Mouse (Mus musculus): ENCODE measurements at regions not wholly inside any gene's neighbourhood (a gene's known extent, or its start where the extent isn't known, plus 50 kb on each side); places are given as distances from the start of the nearest gene placed in this dataset.

DNA sequence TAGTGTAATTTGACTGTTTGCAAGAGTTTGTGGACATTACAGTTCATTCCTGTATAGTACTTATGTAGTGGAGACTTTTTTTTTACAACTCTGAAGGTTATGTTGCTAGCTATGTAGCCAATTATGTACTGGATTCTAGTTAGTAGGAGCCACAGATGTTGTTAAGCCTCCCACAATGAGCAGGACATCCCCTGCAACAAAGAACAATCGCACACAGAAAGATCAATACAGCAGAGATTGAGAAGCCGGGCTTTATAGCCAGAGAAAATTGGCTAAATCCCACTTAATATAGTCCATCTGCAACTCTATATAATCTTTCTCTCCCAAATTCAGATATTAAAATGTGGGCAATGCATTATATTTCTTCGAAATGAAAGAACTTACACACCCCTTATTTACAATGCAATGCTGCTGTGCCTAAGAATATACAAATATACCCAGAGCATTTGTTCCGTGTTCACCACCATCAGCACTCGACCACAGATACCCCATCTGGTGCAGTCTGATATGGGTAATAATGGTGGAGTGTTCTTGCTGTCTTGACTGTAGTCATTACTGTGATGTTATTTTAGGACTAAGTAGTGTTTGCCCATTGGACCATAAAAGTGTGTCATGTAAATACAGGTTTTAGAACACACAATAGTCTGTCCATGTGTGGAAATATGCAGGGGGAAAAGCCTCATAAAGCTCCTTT, 1351.9 kb upstream of the Zeb2 start:
- DNase-seq (ENCODE audit: low spot score): no peak

DNA sequence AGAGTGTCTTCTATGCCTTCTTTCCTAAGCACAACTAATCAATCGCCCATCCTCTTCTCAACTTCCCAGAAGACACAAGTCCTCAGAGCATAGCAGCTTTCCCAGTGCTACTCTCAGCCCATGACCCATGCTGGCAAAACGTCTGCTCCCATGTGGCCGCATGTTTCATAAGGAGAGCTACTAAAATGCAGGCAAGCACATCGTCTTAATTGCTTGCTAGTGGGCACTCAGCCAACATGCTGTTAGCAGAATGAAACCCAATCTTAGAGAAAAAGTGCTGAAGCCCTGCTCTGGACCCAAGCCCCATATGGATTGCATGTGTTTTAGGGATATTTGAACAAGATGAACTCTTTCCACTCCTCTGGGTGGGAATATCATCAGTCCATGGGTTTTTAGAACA, 1348.2 kb upstream of the Zeb2 start:
- DNase-seq (ENCODE audit: low spot score): no peak

DNA sequence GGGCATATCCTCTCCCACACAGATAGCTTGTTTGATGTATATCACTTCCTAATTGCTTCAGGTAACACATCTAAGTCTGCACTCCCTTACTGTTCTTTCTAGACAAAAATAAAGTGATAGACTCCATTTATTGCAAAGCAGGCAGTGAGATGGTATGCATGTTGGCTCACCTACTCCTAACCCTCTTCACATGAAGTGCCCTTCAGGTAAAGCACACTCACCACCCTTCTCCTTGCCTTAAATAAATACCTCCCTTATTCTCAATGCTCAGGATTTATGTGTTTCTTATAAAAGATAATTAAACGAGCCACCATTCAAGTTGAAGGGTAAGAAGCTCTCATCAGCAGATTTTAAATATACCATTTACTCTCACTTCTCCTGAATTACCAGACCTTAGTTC, 1347.7 kb upstream of the Zeb2 start:
- no peak for DNase-seq (ENCODE audit: low spot score)

DNA sequence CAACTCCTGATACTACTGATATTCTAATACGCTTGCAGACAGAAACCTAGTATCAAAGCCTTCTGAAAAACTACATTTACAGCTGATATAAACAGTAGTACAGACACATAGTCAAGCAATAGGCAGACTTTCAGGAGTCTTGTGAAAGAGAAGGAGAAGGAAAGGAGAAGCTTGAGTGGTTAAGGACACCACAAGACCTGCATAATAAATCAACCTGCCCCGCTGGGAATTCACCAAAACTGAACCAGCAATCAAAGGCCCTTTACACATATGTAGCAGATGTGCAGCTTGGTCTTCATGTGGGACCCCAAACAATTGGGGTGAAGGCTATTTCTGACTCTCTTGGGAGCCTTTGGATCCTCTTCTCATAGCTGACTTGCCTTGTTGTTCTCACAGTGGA, 1345.5 kb upstream of the Zeb2 start:
- no peak for DNase-seq (ENCODE audit: low spot score)

DNA sequence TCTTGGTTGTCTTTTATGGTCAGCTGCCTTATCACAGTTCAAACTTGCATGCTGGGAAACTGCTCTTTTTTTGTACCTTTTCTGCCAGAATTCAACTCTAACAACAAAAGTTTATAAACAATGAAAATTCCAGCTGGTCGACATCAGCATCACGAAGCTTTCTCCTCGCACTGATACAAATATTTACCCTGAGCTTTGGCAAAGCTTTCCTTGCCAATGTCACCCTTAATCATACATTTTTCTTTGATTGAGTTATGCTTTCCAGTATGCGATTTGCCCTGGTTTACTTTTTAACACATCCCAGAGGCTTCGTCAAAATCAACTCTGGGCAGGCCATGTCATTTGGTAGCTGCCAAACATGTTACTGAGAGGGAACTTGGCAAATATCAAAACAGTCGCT, 1333.5 kb upstream of the Zeb2 start:
- no peak for DNase-seq (ENCODE audit: low spot score)

DNA sequence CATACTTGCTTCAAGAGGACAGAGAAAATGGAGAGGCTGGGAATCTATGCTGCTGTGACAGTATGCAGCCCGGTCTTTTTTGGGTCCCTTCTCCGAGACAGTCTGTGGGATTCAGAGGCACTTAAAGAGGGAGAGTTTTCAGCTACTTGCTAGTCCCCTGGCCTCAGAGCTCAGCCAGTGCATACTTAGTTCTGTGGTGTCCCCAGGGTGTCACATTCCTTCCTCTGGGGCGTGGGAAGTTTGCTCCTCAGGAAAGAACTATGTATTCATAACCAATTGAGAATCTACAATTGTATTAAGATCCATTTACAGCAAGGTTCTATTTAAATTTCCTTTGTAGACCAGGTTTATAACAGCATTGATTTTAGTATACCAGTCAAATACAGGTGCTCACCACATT, 1328.1 kb upstream of the Zeb2 start:
- no peak for DNase-seq (ENCODE audit: low spot score)

DNA sequence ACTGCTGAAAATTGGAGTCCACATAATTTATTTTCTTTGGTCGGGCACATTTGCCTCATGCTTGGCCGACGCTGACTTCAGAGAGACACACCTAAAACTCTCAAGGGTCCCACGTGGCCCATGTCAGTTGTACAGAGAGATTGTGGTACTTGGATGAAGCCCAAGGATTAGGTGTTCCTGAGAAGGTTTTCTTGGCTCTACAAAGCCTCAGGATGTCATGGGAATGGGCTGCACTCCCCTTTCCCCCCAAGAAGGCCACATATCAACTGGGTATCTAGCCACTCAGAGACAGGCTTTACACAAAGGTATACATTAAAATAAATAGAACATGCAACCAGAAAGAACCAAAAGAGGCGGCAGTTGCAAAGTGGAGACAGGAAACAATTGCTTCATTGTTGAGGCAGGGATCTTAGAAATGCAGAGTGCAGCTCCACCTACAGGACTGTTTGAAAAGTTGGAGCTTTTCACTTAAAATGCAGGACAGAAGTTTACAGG, 1326.5 kb upstream of the Zeb2 start:
- peak; percentile 59 for DNase-seq (ENCODE audit: low spot score)

DNA sequence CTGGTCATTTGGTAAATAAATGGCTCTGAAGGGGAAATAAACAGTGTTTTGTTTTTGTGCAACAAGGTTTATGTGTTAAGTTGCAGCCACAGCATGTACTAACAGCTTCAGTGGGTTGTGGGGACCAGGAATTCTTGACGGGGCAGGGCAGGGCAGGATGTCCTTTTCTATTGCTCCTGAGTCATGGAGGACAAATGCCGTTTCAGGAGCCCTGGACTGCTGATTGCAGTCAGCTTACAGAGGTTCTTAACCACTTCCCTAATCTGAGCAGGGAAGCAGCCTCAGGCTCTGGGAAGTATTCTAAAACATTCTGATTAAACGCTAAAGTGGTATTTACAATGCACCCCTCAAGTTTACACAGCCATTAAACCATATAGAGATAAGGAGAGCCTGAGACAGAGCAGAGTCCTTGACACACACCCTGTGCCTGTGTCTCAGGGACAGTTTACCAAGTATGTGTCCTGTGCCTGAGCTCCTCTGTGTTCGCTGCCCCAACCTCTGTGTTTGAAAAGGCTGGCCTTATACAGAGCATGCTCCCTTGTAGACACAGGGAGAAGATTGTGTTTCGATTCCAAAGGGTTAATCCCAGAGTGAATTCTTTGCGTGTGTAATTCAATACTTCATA, 1326.0 kb upstream of the Zeb2 start:
- peak; percentile 11 for DNase-seq (ENCODE audit: low spot score)

DNA sequence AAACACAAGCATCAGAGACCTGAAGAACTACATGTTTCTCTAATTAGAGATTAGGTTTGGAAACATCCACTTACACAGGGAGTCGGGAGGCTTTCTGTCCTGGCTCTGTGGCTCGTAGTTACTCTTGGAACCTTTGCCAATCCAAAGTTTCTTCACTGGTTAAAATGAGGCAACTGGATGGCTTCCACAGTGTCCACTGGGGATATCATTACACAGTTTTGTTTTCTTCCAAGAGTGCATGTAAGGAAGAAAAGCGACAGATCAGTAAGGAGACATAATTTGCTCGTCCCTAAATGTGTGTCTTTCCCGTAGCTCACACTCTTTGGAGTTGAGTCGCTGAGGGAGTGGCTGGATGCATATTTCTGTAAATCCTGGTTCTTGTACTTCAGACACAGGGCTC, 1325.4 kb upstream of the Zeb2 start:
- DNase-seq (ENCODE audit: low spot score): no peak

DNA sequence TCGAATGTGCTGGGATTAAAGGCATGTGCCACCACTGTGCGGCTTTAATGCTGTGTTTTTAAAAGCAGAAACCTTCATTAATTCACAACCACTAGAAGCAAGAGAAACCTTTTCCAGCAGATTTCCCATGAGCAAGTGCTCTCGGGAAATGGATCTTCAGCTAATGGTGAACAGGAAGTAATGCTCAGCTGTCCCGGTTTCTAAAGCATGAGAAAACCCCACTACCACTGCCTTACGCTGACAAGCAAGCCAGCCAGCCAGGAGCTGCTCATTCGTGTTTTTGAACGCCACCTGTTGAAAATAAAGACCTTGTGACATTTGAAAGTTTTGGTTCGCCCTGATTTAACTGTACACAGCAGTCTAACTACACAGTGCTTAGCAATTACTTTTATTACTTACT, 1324.7 kb upstream of the Zeb2 start:
- no peak for DNase-seq (ENCODE audit: low spot score)

DNA sequence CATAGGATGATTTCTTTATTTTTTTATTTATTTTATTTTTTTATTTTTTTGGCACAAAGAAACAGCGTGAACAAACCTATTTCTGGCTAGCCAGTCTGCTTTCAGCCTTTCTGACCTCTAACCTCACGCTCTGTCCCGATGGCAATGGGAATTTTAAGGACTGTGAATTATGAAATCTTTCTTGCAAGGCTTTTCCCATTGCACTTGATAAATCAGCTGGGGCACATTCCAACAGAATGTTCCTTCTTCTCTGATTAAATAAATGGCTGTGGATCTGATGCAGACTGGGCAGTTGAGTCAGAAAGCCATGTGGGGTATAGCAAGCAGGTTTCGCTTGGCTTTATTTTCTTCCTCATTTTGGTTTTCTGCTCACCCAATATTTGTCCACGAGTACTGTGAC, 1324.2 kb upstream of the Zeb2 start:
- no peak for DNase-seq (ENCODE audit: low spot score)

DNA sequence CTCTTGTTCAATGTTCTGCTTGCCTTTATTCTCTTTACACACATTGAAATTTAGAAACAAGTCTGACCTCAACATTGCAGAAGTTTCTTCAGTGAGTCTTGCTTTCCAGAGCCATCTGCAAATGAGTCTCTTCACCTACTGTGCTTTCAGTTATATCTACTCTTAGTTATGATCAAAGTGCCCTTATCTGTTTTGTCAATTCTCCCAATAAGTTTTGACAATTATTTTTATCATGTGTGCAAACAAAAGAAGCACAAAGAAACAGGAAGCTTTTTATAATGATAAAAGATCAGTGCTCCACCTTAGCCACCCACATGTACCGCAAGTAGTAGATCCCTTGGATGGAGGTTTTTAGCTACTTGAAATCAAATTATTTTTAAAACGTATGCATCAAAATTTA, 1322.8 kb upstream of the Zeb2 start:
- DNase-seq (ENCODE audit: low spot score): no peak

DNA sequence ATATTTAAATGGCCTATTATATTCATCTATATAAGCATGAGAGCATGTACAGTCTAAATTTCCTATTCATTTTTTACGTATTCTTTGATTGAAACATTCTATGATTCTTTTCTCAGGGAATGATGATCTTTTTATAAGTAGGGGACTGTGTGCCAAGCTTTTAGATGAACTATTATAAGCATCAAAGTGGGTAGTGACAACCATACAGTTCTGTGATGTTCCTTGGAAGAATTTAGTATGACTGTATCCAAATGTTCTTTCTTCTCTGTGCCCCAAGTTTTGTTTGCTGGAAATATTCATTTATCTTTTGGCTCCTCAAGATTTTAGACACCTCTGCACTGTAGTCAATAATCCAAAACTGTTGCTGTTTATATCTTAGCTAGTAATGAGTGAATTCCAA, 1301.1 kb upstream of the Zeb2 start:
- DNase-seq (ENCODE audit: low spot score): no peak

DNA sequence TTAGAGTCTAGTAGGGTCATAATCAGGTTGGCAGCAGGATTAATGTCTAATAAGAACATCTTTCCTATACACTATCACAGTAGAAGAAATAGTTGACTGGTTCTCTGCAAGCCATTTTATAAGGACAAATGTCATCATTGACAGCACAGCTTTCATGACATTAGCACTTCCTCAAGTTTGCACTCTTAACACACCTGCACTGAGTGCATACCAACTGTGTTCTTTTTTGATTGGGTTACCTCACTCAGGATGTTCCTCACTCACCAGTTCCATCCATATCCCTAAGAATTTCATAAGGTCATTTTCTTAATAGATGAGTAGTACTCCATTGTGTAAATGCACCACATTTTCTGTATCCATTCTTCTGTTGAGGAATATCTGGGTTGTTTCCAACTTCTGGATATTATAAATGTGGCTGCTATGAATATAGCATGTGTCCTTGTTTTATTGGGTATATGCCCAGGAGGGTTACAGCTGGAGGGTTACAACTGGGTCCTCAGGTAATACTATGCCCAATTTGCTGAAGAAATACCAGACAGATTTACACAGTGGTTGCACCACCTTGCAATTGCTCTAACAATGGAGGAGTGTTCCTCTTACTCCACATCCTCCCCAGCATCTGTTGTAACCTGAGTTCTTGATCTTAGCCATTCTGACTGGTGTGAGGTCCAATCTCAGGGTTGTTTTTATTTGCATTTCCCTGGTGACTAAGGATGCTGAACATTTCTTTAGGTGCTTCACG, 1285.3 kb upstream of the Zeb2 start:
- DNase-seq (ENCODE audit: low spot score): no peak

DNA sequence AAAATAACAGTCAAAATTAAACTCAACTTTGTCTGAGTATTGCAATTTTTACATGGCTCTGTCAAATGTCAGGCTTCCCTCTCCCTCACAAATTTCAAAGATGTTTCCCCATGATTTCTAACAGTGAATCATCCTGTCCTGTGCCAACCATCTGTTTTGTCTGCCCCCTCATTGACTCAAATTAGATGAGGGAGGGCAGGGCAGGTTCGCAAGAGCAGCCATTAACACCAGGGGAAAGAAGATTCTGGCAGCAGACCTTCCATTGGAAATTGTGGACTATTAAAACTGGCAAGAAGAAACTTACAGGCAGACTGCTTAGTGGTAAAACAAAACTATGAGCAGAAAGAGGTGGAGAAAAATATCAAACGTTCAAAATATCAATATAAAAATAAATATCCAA, 1277.0 kb upstream of the Zeb2 start:
- peak; percentile 62 for DNase-seq (ENCODE audit: low spot score)

DNA sequence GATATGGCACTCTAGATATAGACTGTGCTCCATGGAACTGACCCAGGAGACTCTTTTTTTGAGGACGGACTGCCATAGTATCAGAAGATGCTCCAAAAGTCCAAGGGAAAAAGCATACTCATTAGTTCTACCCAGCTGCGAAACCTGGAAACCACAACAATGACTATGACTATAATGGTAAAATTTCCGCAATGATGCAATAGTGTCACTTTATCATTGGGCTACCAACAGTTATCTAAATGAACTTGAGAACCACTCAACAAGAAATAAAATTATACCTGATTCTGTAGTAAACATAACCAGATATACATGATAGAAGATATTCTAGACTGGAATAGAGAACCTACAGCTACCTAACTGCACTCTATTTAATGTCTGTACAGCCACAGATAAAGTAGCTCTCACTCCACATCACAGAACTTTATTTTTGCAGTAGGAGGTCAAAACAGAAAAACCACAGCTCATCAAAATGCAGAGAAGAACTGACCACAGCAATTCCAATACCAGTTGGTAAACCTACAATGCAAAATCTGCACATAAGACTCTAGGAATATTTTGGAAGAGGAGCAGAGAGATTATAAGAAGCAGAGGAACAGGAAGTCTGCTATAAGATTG, 1255.8 kb upstream of the Zeb2 start:
- DNase-seq (ENCODE audit: low spot score): no peak

DNA sequence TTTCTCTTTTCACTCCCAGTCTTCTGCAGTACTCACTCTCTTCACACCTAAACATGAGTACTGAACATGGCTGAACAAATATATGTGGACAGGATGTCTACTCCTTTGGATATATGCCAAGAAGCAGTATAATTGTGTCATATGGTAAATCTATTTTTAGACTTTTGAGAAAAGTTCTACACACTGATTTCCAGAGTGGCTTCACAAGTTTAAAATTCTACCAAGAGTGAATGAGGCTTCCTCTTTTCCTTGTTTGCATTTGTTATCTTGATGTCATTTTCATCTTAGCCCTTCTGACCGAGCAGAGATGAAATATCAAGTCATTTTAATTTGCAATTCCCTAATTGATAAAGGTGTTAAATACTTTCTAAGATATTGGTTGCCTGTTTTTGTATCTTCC, 1254.6 kb upstream of the Zeb2 start:
- no peak for DNase-seq (ENCODE audit: low spot score)

DNA sequence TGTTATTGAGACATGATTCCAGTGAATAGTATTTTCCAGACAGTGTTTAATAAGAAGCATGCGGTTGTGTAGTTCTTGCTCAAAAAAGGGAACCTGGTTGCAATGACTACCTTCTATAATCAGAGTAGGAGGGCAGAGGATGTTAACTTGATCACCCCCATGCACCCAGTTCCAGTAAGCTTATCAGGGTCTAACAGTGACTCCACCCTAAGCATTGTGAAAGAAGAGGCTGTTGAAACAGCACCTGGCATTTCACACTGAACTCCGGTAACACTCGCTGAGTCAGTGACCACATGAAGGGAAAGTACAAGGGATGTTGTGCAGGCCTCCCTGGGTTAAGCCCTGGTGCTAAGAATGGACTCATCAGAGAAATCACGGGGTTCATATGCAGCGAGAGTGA, 1253.8 kb upstream of the Zeb2 start:
- no peak for DNase-seq (ENCODE audit: low spot score)

DNA sequence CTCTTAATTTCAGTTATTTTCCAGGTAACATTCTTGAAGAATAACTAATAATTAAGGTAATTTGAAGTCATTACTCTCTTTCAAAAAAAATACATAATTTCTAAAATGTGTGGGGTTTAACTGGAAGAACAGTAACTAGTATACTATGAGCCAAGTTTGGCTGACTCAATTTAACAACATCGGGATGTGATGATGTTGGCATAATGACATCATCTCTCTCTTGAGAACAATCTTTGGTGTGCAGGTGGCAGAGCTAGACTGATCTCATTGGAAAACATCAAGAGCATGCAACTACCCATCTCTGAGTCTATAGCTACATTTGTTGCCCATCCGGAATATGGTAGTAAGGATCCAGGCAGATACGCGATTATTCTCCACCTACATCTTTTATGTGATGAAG, 1251.7 kb upstream of the Zeb2 start:
- DNase-seq (ENCODE audit: low spot score): no peak

DNA sequence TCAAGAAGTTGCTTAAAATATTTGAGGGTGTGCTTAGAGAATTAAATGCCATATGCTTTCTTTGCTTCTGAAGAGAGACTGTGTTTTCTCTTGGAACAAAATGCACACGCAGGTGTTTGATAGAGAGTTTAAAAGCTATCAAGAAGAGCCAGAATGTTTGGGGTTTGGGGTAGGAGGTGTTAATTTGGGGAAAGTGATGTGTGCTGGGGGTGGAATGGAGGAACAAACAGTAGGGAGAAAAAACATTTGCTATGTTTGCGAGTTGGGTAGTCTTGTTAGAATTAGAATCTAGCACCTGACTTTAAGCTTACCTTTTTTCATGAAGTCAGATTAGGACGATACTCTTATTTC, 1248.9 kb upstream of the Zeb2 start:
- peak; percentile 35 for DNase-seq (ENCODE audit: low spot score)

DNA sequence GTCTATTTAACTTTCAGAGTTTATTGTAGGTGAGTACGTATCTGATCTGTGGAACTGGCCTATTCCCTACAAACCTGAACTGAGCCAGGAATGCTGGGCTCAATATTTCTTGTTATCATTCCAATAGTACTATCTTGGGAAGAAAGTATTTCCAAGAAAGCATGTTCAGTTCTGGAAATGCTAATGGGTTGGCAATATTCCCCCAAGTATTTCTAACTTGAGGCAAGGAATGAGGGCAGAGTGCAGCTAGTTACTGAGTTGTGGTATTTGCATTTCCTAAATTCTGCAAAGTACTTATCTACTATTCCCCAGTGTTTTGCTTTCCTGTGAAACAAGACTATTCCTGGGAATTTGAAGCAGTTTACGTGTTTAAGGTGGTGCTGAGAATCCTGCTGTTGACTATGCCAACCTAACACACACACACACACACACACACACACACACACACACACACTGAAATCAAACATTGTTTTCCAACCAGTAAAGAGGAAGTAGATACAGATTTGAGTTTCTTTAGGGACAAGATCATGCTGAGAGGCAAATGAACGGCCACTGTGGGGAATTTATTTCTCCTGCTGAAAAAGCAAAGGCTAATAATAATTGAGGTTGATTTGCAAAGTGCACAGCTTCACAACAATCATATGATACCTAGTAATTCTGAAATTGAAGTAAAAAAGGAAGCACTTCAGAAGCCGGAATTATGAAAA, 1248.4 kb upstream of the Zeb2 start:
- DNase-seq (ENCODE audit: low spot score): no peak

DNA sequence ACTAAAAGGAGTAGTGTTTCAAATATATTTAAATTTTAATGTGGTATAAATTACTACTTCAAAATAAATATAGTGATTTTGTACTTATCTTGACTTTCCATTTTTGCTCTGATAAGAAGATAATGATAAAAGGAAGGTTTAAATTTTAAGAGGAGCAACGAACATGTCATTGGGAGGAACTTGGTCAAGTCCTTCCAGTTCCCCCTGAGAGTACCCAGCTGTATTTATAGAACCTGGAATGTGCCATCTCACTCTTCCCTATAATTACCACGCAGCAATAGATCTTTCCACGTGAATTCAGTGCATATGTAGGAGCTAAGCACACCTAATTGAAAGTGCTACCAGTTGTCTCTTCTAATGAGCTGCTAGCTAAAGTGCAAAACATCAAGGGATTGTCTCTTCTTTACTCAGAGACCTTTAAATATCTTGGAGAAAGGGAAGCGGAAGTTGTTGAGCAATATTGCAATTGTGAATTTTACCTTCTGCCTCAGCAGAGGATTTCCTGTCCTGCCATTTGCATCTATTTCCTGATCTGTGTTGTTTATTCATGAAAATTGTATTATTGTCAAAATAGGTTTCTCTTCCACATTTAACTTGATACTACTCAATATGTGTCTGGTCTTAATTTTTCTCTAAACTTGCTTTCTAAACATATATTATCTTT, 1243.0 kb upstream of the Zeb2 start:
- DNase-seq (ENCODE audit: low spot score): no peak
